Mouse (Mus musculus) liver, adult 10 weeks (tissue): ENCODE results near the gene Cyp11a1. TPM values are rescaled to one million over a fixed set of nuclear protein-coding genes. Genes with fewer than 3 reads are reported as not detected.

Experiments used
- polyA plus RNA-seq: library from polyadenylated mRNA; stranded (reverse); fragments of 350-450 nt; fragmentation: Illumina TruSeq; extraction: RNeasy Lipid Tissue Mini Kit (QIAGEN cat#74804); gene quantifications from one replicate; pipeline ENCODE4 v1.2.3, GENCODE M21; 2014; ENCODE audit warnings: low read depth, low replicate concordance

The Cyp11a1 gene
- not detected for polyA plus RNA-seq

GRCm38 (mm10) chr9:58005753-58006461 lies at the start of gene Cyp11a1:
Gene Cyp11a1 (plus strand): TSS chr9:58006411.

GRCm38 (mm10) chr9:58063531-58063930 lies 57.3 kb downstream of the Cyp11a1 start, which contains the start of gene Stra6:
Gene Stra6 (plus strand): TSS chr9:58063788.

Other genes with a start within 250 kb of the Cyp11a1 start
- 24.1 TPM for gene Clk3, start 240.6 kb upstream of the Cyp11a1 start, polyA plus RNA-seq
- 0.50 TPM for gene Arid3b, start 169.6 kb upstream of the Cyp11a1 start, polyA plus RNA-seq
- 41.6 TPM for gene Ubl7, start 95.4 kb upstream of the Cyp11a1 start, polyA plus RNA-seq
- gene Sema7a, start 66.3 kb upstream of the Cyp11a1 start, polyA plus RNA-seq: not detected
- not detected for gene Stra6, start 57.4 kb downstream of the Cyp11a1 start, polyA plus RNA-seq
- gene Ccdc33, start 112.4 kb downstream of the Cyp11a1 start, polyA plus RNA-seq: not detected
- 0.53 TPM for gene Islr, start 197.9 kb downstream of the Cyp11a1 start, polyA plus RNA-seq
- gene Islr2, start 197.9 kb downstream of the Cyp11a1 start, polyA plus RNA-seq: not detected
- gene Pml, start 243.4 kb downstream of the Cyp11a1 start, polyA plus RNA-seq: 2.7 TPM
- 2.2 TPM for gene Stoml1, start 246.8 kb downstream of the Cyp11a1 start, polyA plus RNA-seq